Mouse (Mus musculus) layer of hippocampus, adult 18-20 months (tissue): ENCODE data around the gene Arhgef15. TPM values are rescaled to one million over a fixed set of nuclear protein-coding genes. Genes with fewer than 3 reads are reported as not detected.

Experiments
- DNase-seq, 2 experiments: peaks; one replicate each; pipeline ENCODE4 v3.0.0; 2022; ENCODE audit warnings: low spot score in 2 of 2
- total RNA-seq, 2 experiments: library from RNA; stranded (reverse); gene quantifications; 2 replicates each; pipeline ENCODE4 v1.2.3; 2021

The Arhgef15 gene
- total RNA-seq, 2 experiments from 2014 or later: 9.3 to 9.6 TPM

GRCm38 (mm10) chr11:68926981-68927380 lies 30.3 kb downstream of the Arhgef15 start, which contains the start of gene Odf4:
Odf4 (minus strand) TSS chr11:68927081.
- no peak for DNase-seq

- DNase-seq: no peak
Measured at GRCm38 (mm10) chr11:68924749-68925148, 32.5 kb downstream of the Arhgef15 start.

- no peak for DNase-seq
Measured at GRCm38 (mm10) chr11:68923191-68923590, 34.1 kb downstream of the Arhgef15 start.

GRCm38 (mm10) chr11:68914566-68914965 lies 42.7 kb downstream of the Arhgef15 start:
- no peak for DNase-seq

- no peak for DNase-seq
Measured at GRCm38 (mm10) chr11:68911531-68912177, 45.6 kb downstream of the Arhgef15 start.

GRCm38 (mm10) chr11:68908846-68909503 lies 48.3 kb downstream of the Arhgef15 start:
- no peak for DNase-seq

- no peak for DNase-seq
Measured at GRCm38 (mm10) chr11:68907251-68907650, 50.0 kb downstream of the Arhgef15 start.

GRCm38 (mm10) chr11:68906461-68906790 lies 50.9 kb downstream of the Arhgef15 start:
- DNase-seq: no peak

- DNase-seq: no peak
Measured at GRCm38 (mm10) chr11:68905665-68906460, 51.4 kb downstream of the Arhgef15 start.

GRCm38 (mm10) chr11:68905138-68905531 lies 52.1 kb downstream of the Arhgef15 start:
- DNase-seq: no peak

- peak; percentile 37 to 88 for DNase-seq
Measured at GRCm38 (mm10) chr11:68904375-68905137, 52.7 kb downstream of the Arhgef15 start.

GRCm38 (mm10) chr11:68903775-68904174 lies 53.5 kb downstream of the Arhgef15 start:
- no peak for DNase-seq

GRCm38 (mm10) chr11:68902823-68903222 lies 54.5 kb downstream of the Arhgef15 start:
- DNase-seq: no peak

GRCm38 (mm10) chr11:68902367-68902766 lies 54.9 kb downstream of the Arhgef15 start:
- no peak for DNase-seq

GRCm38 (mm10) chr11:68902047-68902364 lies 55.3 kb downstream of the Arhgef15 start:
- DNase-seq: no peak

- peak; percentile 97 to 100 for DNase-seq
Measured at GRCm38 (mm10) chr11:68901351-68902046, 55.8 kb downstream of the Arhgef15 start, which contains the start of gene Rpl26. Rpl26 (plus strand) TSS chr11:68901583.

- DNase-seq: no peak
Measured at GRCm38 (mm10) chr11:68900519-68901350, 56.5 kb downstream of the Arhgef15 start.

GRCm38 (mm10) chr11:68899815-68900214 lies 57.5 kb downstream of the Arhgef15 start:
- DNase-seq: no peak

GRCm38 (mm10) chr11:68898790-68899189 lies 58.5 kb downstream of the Arhgef15 start:
- no peak for DNase-seq

- no peak for DNase-seq
Measured at GRCm38 (mm10) chr11:68897838-68898237, 59.4 kb downstream of the Arhgef15 start.
